In the genomic region with DNA sequence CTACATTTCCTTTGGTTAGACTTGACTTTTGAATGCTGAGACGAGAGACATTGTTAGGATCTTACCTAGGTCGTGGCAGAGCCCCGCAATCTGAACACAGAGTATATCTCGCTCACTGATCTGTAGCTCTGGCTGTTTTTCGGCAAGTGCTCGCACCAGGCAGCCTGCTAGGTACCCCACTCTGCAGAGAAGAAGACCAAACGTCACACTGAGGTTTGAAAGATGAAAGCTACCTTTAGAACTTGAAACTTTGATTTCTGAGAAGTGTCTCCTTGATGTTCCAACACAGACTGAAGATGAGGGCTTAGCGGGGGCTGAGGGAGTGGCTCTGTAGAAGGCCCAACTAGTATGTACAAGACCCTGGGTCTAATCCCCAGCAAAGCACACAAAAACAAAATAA, we compare ENCODE assay signal across 32 mouse cellular contexts. TPM values are rescaled to one million over a fixed set of nuclear protein-coding genes. Genes with fewer than 3 reads are reported as not detected.
DNase-seq lines count a peak whose midpoint lies in the region; ATAC-seq and TF ChIP-seq lines count a peak whose summit lies in the region.
"Had no signal": no experiment of that assay in that cellular context is flagged by ENCODE, and none has a peak within 500 bp of the region (broad histone marks: within the 10 kb centered on the region; RNA-seq: fewer than 3 reads in every experiment).

No protein-coding gene starts in this region.

- peaks cover 52% of the 10 kb centered on the region for H3K36me3 ChIP-seq in spleen, adult 2 months (ENCODE audit: control insufficient read depth, insufficient read depth, low read length)
- H3K36me3 ChIP-seq in hindbrain, embryonic 13.5 days, result peaks cover 23% of the 10 kb centered on the region
- peaks cover 75% of the 10 kb centered on the region for H3K36me3 ChIP-seq in liver, embryonic 12.5 days
- no peaks in the 10 kb centered on the region for H3K36me3 ChIP-seq in midbrain, embryonic 11.5 days (ENCODE audit: control insufficient read depth, insufficient read depth, low read length)

- DNase-seq in spleen, adult 2 months (ENCODE audit: low read depth in 1 of 2, low spot score in 2 of 2), result peak; percentile 22 to 52
- no peak for DNase-seq in spleen, postnatal 10 days (ENCODE audit: low spot score in 2 of 2)
- peak; percentile 89 for DNase-seq in naive thymus-derived CD4-positive, alpha-beta T cell, adult 2 months (ENCODE audit: low read depth)
- peak; percentile 26 to 29 for DNase-seq in thymus, postnatal 10 days (ENCODE audit: low spot score in 2 of 2)
- no peak for DNase-seq in frontal cortex, adult 2 months (ENCODE audit: extremely low spot score in 1 of 2, low spot score in 1 of 2)
- no peak for DNase-seq in midbrain, embryonic 11.5 days (ENCODE audit: low spot score, missing footprints)
- DNase-seq: adrenal gland, adult 8-10 months; cerebellum, adult 8-10 months; cerebellum, postnatal 25 days; heart, postnatal 10 days; kidney, adult 8-10 months; kidney, postnatal 4 days; left cerebral cortex, postnatal 4 days; liver, embryonic 13.5 days; lung, adult 18-20 months; lung, postnatal 4 days; right cerebral cortex, postnatal 14 days had no signal

- H3K4me3 ChIP-seq in spleen, adult 2 months (ENCODE audit: extremely low read depth, insufficient read depth, insufficient read length), result no peak overlapping the region
- no peak overlapping the region for H3K4me3 ChIP-seq in hindbrain, embryonic 13.5 days
- no peak overlapping the region for H3K4me3 ChIP-seq in liver, embryonic 12.5 days
- H3K4me3 ChIP-seq in midbrain, embryonic 11.5 days (ENCODE audit: low read depth, low read length), result no peak overlapping the region
- H3K4me3 ChIP-seq: heart, embryonic 13.5 days; hindbrain, embryonic 15.5 days; liver, embryonic 13.5 days; megakaryocyte, embryonic 14.5 days; midbrain, embryonic 13.5 days had no signal

- no peak overlapping the region for H3K9ac ChIP-seq in hindbrain, embryonic 13.5 days
- no peak overlapping the region for H3K9ac ChIP-seq in liver, embryonic 12.5 days
- H3K9ac ChIP-seq in midbrain, embryonic 11.5 days (ENCODE audit: low read length), result no peak overlapping the region
- H3K9ac ChIP-seq: heart, embryonic 13.5 days; hindbrain, embryonic 15.5 days; liver, embryonic 13.5 days; midbrain, embryonic 13.5 days had no signal

- H3K27ac ChIP-seq in spleen, adult 2 months (ENCODE audit: insufficient read depth, low read length), result peak overlapping the region; percentile 24; the same call in 1 of the 2 replicates
- H3K27ac ChIP-seq in hindbrain, embryonic 13.5 days, result no peak overlapping the region
- no peak overlapping the region for H3K27ac ChIP-seq in liver, embryonic 12.5 days
- no peak overlapping the region for H3K27ac ChIP-seq in midbrain, embryonic 11.5 days (ENCODE audit: low read depth, low read length)
- H3K27ac ChIP-seq: heart, embryonic 13.5 days; hindbrain, embryonic 15.5 days; kidney, postnatal 0 days; liver, embryonic 13.5 days; midbrain, embryonic 13.5 days had no signal

- H3K4me1 ChIP-seq in spleen, adult 2 months (ENCODE audit: control insufficient read depth, insufficient read depth, insufficient read length), result no peaks in the 10 kb centered on the region
- no peaks in the 10 kb centered on the region for H3K4me1 ChIP-seq in hindbrain, embryonic 13.5 days (replicated peaks)
- H3K4me1 ChIP-seq in liver, embryonic 12.5 days, result 0 out of 2 replicates have a peak, but pooled peaks cover 3% of the 10 kb centered on the region
- no peaks in the 10 kb centered on the region for H3K4me1 ChIP-seq in midbrain, embryonic 11.5 days (ENCODE audit: control insufficient read depth, insufficient read depth, low read length)
- H3K4me1 ChIP-seq: hindbrain, embryonic 15.5 days; liver, embryonic 13.5 days; midbrain, embryonic 13.5 days had no signal

- 81% methylated on average over 8 of the region's 8 CpGs for WGBS in spleen, adult 2 months
- WGBS in hindbrain, embryonic 13.5 days, result 93% methylated on average over 8 of the region's 8 CpGs
- WGBS in liver, embryonic 12.5 days (ENCODE audit: insufficient replicate concordance), result 80% methylated on average over 8 of the region's 8 CpGs
- 93% methylated on average over 8 of the region's 8 CpGs for WGBS in midbrain, embryonic 11.5 days

- no peak overlapping the region for H3K4me2 ChIP-seq in hindbrain, embryonic 13.5 days
- no peak overlapping the region for H3K4me2 ChIP-seq in liver, embryonic 12.5 days
- H3K4me2 ChIP-seq in midbrain, embryonic 11.5 days, result no peak overlapping the region
- H3K4me2 ChIP-seq: heart, embryonic 13.5 days; hindbrain, embryonic 15.5 days; liver, embryonic 13.5 days; midbrain, embryonic 13.5 days had no signal

- H3K9me3 ChIP-seq in hindbrain, embryonic 13.5 days, result no peaks in the 10 kb centered on the region
- no peaks in the 10 kb centered on the region for H3K9me3 ChIP-seq in liver, embryonic 12.5 days (replicated peaks)
- H3K9me3 ChIP-seq in midbrain, embryonic 11.5 days (ENCODE audit: control insufficient read depth, low read length), result no peaks in the 10 kb centered on the region
- H3K9me3 ChIP-seq: heart, embryonic 13.5 days; hindbrain, embryonic 15.5 days; liver, embryonic 13.5 days; megakaryocyte, embryonic 14.5 days; midbrain, embryonic 13.5 days had no signal

- no peaks in the 10 kb centered on the region for H3K27me3 ChIP-seq in spleen, adult 2 months (ENCODE audit: control insufficient read depth, insufficient read depth, low read length)
- H3K27me3 ChIP-seq in hindbrain, embryonic 13.5 days, result no peaks in the 10 kb centered on the region
- no peaks in the 10 kb centered on the region for H3K27me3 ChIP-seq in liver, embryonic 12.5 days (replicated peaks)
- no peaks in the 10 kb centered on the region for H3K27me3 ChIP-seq in midbrain, embryonic 11.5 days (ENCODE audit: control insufficient read depth, insufficient read depth, low read length)
- H3K27me3 ChIP-seq: heart, embryonic 13.5 days; hindbrain, embryonic 15.5 days; liver, embryonic 13.5 days; megakaryocyte, embryonic 14.5 days; midbrain, embryonic 13.5 days had no signal

- no peak for TF ChIP-seq POLR2A in spleen, adult 2 months (IDR thresholded peaks at IDR 0.05; ENCODE audit: low read depth, low read length)

- no peak for ATAC-seq in hindbrain, embryonic 13.5 days (ENCODE audit: low FRiP score)
- ATAC-seq in liver, embryonic 12.5 days, result no peak
- no peak for ATAC-seq in midbrain, embryonic 11.5 days (ENCODE audit: low FRiP score)
- ATAC-seq: forebrain, embryonic 14.5 days; intestine, embryonic 16.5 days; lung, postnatal 0 days; midbrain, embryonic 13.5 days had no signal

- no peak for TF ChIP-seq CTCF in spleen, adult 2 months (IDR thresholded peaks at IDR 0.05; ENCODE audit: extremely low read depth, insufficient read depth, insufficient read length, insufficient replicate concordance)

RNA-seq across cellular contexts. Expression of gene Samhd1, which starts 13.3 kb away (rescaled TPM):
- 120 and 145 TPM in 2 replicates for polyA plus RNA-seq in spleen, adult 2 months (2012; rRNA removed)
- 11.6 and 11.9 TPM in 2 replicates for polyA plus RNA-seq in hindbrain, embryonic 13.5 days (2015; fragmentation: Nextera tagmentation; extraction: Ambion mirVana)
- polyA plus RNA-seq in liver, embryonic 12.5 days (2016; fragmentation: Nextera tagmentation; extraction: Ambion mirVana), result 23.0 and 24.9 TPM in 2 replicates
- 20.8 and 23.0 TPM in 2 replicates for polyA plus RNA-seq in frontal cortex, adult 2 months (2012; rRNA removed)
- polyA plus RNA-seq in midbrain, embryonic 11.5 days (2014; fragmentation: Nextera tagmentation; extraction: Ambion mirVana), result 21.0 and 21.7 TPM in 2 replicates

RNA-seq across cellular contexts. Expression of gene Tldc2, which starts 34.9 kb away (rescaled TPM):
- polyA plus RNA-seq in spleen, adult 2 months (2012; rRNA removed), result not detected in 2 replicates
- not detected in 2 replicates for polyA plus RNA-seq in hindbrain, embryonic 13.5 days (2015; fragmentation: Nextera tagmentation; extraction: Ambion mirVana)
- polyA plus RNA-seq in liver, embryonic 12.5 days (2016; fragmentation: Nextera tagmentation; extraction: Ambion mirVana), result 0.29 TPM in 1 of 2 replicates, not detected in the other
- polyA plus RNA-seq in frontal cortex, adult 2 months (2012; rRNA removed), result 0.30 TPM in 1 of 2 replicates, not detected in the other
- polyA plus RNA-seq in midbrain, embryonic 11.5 days (2014; fragmentation: Nextera tagmentation; extraction: Ambion mirVana), result not detected in 2 replicates
- polyA plus RNA-seq: C2C12; embryonic facial prominence, embryonic 11.5 days; forebrain, embryonic 14.5 days; heart, embryonic 13.5 days; hindbrain, embryonic 15.5 days; intestine, embryonic 16.5 days; limb, embryonic 14.5 days; liver, embryonic 13.5 days; lung, postnatal 0 days; midbrain, embryonic 13.5 days; neural tube, embryonic 11.5 days; stomach, embryonic 16.5 days had no signal

RNA-seq across cellular contexts. Expression of gene Soga1, which starts 42.7 kb away (rescaled TPM):
- 5.3 and 5.4 TPM in 2 replicates for polyA plus RNA-seq in spleen, adult 2 months (2012; rRNA removed)
- 6.2 and 6.4 TPM in 2 replicates for polyA plus RNA-seq in hindbrain, embryonic 13.5 days (2015; fragmentation: Nextera tagmentation; extraction: Ambion mirVana)
- 3.4 TPM in 2 replicates for polyA plus RNA-seq in liver, embryonic 12.5 days (2016; fragmentation: Nextera tagmentation; extraction: Ambion mirVana)
- polyA plus RNA-seq in frontal cortex, adult 2 months (2012; rRNA removed), result 8.5 and 10.5 TPM in 2 replicates
- 5.2 and 6.0 TPM in 2 replicates for polyA plus RNA-seq in midbrain, embryonic 11.5 days (2014; fragmentation: Nextera tagmentation; extraction: Ambion mirVana)

Comparison
In these comparisons a context has a peak if more than half of its experiments do, and no peak if none do; other contexts are left out.
1. DNase-seq: peak in spleen, adult 2 months (2 of 2), naive thymus-derived CD4-positive, alpha-beta T cell, adult 2 months (single experiment) and thymus, postnatal 10 days (2 of 2); none in spleen, postnatal 10 days (0 of 2), frontal cortex, adult 2 months (0 of 2) and midbrain, embryonic 11.5 days (single experiment).